Mouse (Mus musculus): ENCODE data around the gene Olfr314. TPM values are rescaled to one million over a fixed set of nuclear protein-coding genes. Genes with fewer than 3 reads are reported as not detected.
"Not testable (repeated sequence)": the region's sequence is repeated elsewhere in the genome, so short reads cannot be mapped to it uniquely, and the experiment has no call there.

The Olfr314 gene
- polyA plus RNA-seq (2012; fragmentation: generic; extraction: Trizol), result not detected
- long read RNA-seq, experiment 1, result 0 reads
- long read RNA-seq, experiment 2, result 0 reads

DNA sequence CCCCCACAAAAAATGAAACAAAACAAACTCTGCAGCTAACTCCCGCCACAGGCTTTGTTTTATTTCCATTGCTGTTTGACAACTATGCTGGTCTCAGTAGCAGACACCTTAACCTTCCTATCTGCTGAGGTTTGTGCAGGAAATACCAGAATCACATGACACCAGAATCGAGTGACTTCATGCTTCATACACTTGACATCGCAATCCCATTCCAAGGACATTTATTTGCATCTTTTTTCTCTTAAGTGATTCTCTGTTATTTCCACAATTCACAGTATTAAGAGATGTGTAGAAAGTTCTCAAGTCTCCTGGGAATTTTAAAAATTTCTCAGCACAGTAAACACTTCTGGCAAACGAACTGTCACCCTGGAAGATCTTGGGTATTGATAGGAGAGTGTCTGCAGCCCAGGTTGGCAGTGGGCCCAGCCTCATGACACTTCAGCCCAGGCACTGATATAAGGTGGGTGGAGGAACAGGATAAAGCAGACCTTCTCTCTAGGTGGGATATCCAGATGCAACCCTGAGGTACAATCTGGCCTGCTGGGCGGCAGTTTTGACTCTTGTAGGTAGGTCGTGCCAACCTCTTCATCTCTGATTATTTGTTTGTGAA, at the start of gene Olfr314:
TSS of gene Olfr314 (plus strand) at position 473 of the 610 bp plus-strand sequence.
- no peaks in the 10 kb centered on the region for H3K79me2 ChIP-seq (ENCODE audit: control insufficient read depth, insufficient read depth)
- TF ChIP-seq MAX (IDR thresholded peaks at IDR 0.05), result no peak
- TF ChIP-seq USF1 (IDR thresholded peaks at IDR 0.05; ENCODE audit: low read depth), result no peak
- TF ChIP-seq MYOG (IDR thresholded peaks at IDR 0.05; ENCODE audit: control insufficient read depth, extremely low read depth, insufficient read length), result no peak
- TF ChIP-seq CTCF (IDR thresholded peaks at IDR 0.05; ENCODE audit: control insufficient read depth, insufficient read depth, insufficient read length), result no peak
- no peak for TF ChIP-seq MYOD1 (IDR thresholded peaks at IDR 0.05; ENCODE audit: control insufficient read depth, insufficient read length, low read depth)
- TF ChIP-seq FOSL1 (IDR thresholded peaks at IDR 0.05; ENCODE audit: insufficient read depth, low read length, poor library complexity, severe bottlenecking), result no peak
- TF ChIP-seq CEBPB (IDR thresholded peaks at IDR 0.05; ENCODE audit: low read depth), result no peak
- peaks cover 8% of the 10 kb centered on the region for H3K27me3 ChIP-seq (ENCODE audit: control insufficient read depth, insufficient read depth, insufficient read length)
- no peak within 1 kb of the TSS for H3ac ChIP-seq (ENCODE audit: control insufficient read depth, insufficient read length, low read depth)
- no peak within 1 kb of the TSS for H3K4me3 ChIP-seq (ENCODE audit: insufficient read depth, poor library complexity, severe bottlenecking)
- H3K36me3 ChIP-seq (ENCODE audit: control insufficient read depth, insufficient read depth), result no peaks in the 10 kb centered on the region
- no peaks in the 10 kb centered on the region for H3K79me3 ChIP-seq (ENCODE audit: low read depth)

- peaks cover 8% of the 10 kb centered on the region for H3K27me3 ChIP-seq (ENCODE audit: control insufficient read depth, insufficient read depth, insufficient read length)
- H3ac ChIP-seq (ENCODE audit: control insufficient read depth, insufficient read length, low read depth), result no peak overlapping the region
- no peaks in the 10 kb centered on the region for H3K79me2 ChIP-seq (ENCODE audit: control insufficient read depth, insufficient read depth)
- H3K79me3 ChIP-seq (ENCODE audit: low read depth), result no peaks in the 10 kb centered on the region
- no peaks in the 10 kb centered on the region for H3K36me3 ChIP-seq (ENCODE audit: control insufficient read depth, insufficient read depth)
- TF ChIP-seq FOSL1 (IDR thresholded peaks at IDR 0.05; ENCODE audit: insufficient read depth, low read length, poor library complexity, severe bottlenecking) (no peak), MYOG (IDR thresholded peaks at IDR 0.05; ENCODE audit: control insufficient read depth, extremely low read depth, insufficient read length) (no peak), MYOD1 (IDR thresholded peaks at IDR 0.05; ENCODE audit: control insufficient read depth, insufficient read length, low read depth) (no peak), CEBPB (IDR thresholded peaks at IDR 0.05; ENCODE audit: low read depth) (no peak), USF1 (IDR thresholded peaks at IDR 0.05; ENCODE audit: low read depth) (no peak), MAX (IDR thresholded peaks at IDR 0.05) (no peak), CTCF (IDR thresholded peaks at IDR 0.05; ENCODE audit: control insufficient read depth, insufficient read depth, insufficient read length) (no peak)
- H3K4me3 ChIP-seq (ENCODE audit: insufficient read depth, poor library complexity, severe bottlenecking), result no peak overlapping the region
Observed at GRCm38 (mm10) chr11:58733372-58733771, 49.4 kb upstream of the Olfr314 start.

- no peaks in the 10 kb centered on the region for H3K79me2 ChIP-seq (ENCODE audit: control insufficient read depth, insufficient read depth)
- H3K36me3 ChIP-seq (ENCODE audit: control insufficient read depth, insufficient read depth), result no peaks in the 10 kb centered on the region
- TF ChIP-seq MAX (IDR thresholded peaks at IDR 0.05) (no peak), MYOD1 (IDR thresholded peaks at IDR 0.05; ENCODE audit: control insufficient read depth, insufficient read length, low read depth) (no peak), CEBPB (IDR thresholded peaks at IDR 0.05; ENCODE audit: low read depth) (no peak), CTCF (IDR thresholded peaks at IDR 0.05; ENCODE audit: control insufficient read depth, insufficient read depth, insufficient read length) (no peak), FOSL1 (IDR thresholded peaks at IDR 0.05; ENCODE audit: insufficient read depth, low read length, poor library complexity, severe bottlenecking) (no peak), MYOG (IDR thresholded peaks at IDR 0.05; ENCODE audit: control insufficient read depth, extremely low read depth, insufficient read length) (no peak), USF1 (IDR thresholded peaks at IDR 0.05; ENCODE audit: low read depth) (no peak)
- H3K27me3 ChIP-seq (ENCODE audit: control insufficient read depth, insufficient read depth, insufficient read length), result peaks cover 3% of the 10 kb centered on the region
- H3ac ChIP-seq (ENCODE audit: control insufficient read depth, insufficient read length, low read depth), result no peak within 1 kb of the TSS
- no peak within 1 kb of the TSS for H3K4me3 ChIP-seq (ENCODE audit: insufficient read depth, poor library complexity, severe bottlenecking)
- no peaks in the 10 kb centered on the region for H3K79me3 ChIP-seq (ENCODE audit: low read depth)
Observed at GRCm38 (mm10) chr11:58738792-58739262, 43.9 kb upstream of the Olfr314 start, which contains the start of gene Olfr317. Olfr317 (minus strand) TSS chr11:58739212.

DNA sequence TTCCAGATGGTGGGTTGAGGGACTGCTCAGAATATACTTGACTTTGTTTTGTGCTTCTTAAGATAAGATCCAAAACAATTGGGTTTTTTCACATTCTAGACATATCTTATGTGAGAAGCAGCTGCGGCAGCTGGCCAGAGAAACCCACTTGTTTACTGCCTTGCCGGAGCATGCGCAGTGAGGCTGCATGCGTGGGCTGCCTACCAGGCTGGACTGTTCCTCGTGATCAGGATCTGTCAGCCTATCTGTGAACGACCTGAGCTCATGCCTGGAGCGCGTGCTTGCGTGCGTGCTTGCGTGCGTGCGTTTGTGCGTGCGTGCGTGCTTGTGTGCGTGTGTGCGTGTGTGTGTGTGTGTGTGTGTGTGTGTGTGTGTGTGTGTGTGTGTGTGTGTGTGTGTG, 31.7 kb upstream of the Olfr314 start:
- H3K79me3 ChIP-seq (ENCODE audit: low read depth); H3K4me3 ChIP-seq (ENCODE audit: insufficient read depth, poor library complexity, severe bottlenecking); H3K79me2 ChIP-seq (ENCODE audit: control insufficient read depth, insufficient read depth); H3K36me3 ChIP-seq (ENCODE audit: control insufficient read depth, insufficient read depth); H3ac ChIP-seq (ENCODE audit: control insufficient read depth, insufficient read length, low read depth); H3K27me3 ChIP-seq (ENCODE audit: control insufficient read depth, insufficient read depth, insufficient read length): not testable (repeated sequence)

DNA sequence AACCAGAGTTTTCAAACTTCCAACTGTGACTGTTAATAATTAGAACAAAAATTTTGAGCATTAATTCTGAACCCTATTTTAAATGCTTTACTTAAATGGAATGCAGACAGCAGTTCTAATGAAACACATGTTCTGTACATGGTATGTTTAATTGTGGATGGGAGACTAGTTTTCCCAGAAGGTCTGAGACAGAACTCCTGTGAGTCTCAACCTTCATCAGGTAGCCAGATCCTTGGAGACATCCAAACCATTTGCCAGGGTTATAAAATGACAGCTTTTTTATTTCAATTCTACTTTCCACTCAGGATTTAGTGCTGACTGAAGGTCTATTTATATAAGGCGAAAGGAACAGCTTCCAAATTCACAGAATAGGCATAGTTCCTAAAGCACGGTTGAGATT, 30.3 kb upstream of the Olfr314 start, which contains the start of gene Olfr316:
TSS of gene Olfr316 (plus strand) at position 301 of the 400 bp plus-strand sequence.
- Histone ChIP-seq H3K79me2 (ENCODE audit: control insufficient read depth, insufficient read depth) (no peaks in the 10 kb centered on the region), H3K4me3 (ENCODE audit: insufficient read depth, poor library complexity, severe bottlenecking) (no peak within 1 kb of the TSS), H3ac (ENCODE audit: control insufficient read depth, insufficient read length, low read depth) (no peak within 1 kb of the TSS), H3K36me3 (ENCODE audit: control insufficient read depth, insufficient read depth) (no peaks in the 10 kb centered on the region), H3K27me3 (ENCODE audit: control insufficient read depth, insufficient read depth, insufficient read length) (no peaks in the 10 kb centered on the region), H3K79me3 (ENCODE audit: low read depth) (no peaks in the 10 kb centered on the region)
- TF ChIP-seq MAX (IDR thresholded peaks at IDR 0.05) (no peak), MYOD1 (IDR thresholded peaks at IDR 0.05; ENCODE audit: control insufficient read depth, insufficient read length, low read depth) (no peak), CTCF (IDR thresholded peaks at IDR 0.05; ENCODE audit: control insufficient read depth, insufficient read depth, insufficient read length) (no peak), USF1 (IDR thresholded peaks at IDR 0.05; ENCODE audit: low read depth) (no peak), FOSL1 (IDR thresholded peaks at IDR 0.05; ENCODE audit: insufficient read depth, low read length, poor library complexity, severe bottlenecking) (no peak), CEBPB (IDR thresholded peaks at IDR 0.05; ENCODE audit: low read depth) (no peak), MYOG (IDR thresholded peaks at IDR 0.05; ENCODE audit: control insufficient read depth, extremely low read depth, insufficient read length) (no peak)

- Histone ChIP-seq H3K27me3 (ENCODE audit: control insufficient read depth, insufficient read depth, insufficient read length) (no peaks in the 10 kb centered on the region), H3K79me2 (ENCODE audit: control insufficient read depth, insufficient read depth) (no peaks in the 10 kb centered on the region), H3ac (ENCODE audit: control insufficient read depth, insufficient read length, low read depth) (no peak within 1 kb of the TSS), H3K36me3 (ENCODE audit: control insufficient read depth, insufficient read depth) (no peaks in the 10 kb centered on the region), H3K79me3 (ENCODE audit: low read depth) (no peaks in the 10 kb centered on the region), H3K4me3 (ENCODE audit: insufficient read depth, poor library complexity, severe bottlenecking) (no peak within 1 kb of the TSS)
- TF ChIP-seq CEBPB (IDR thresholded peaks at IDR 0.05; ENCODE audit: low read depth), result no peak
- no peak for TF ChIP-seq USF1 (IDR thresholded peaks at IDR 0.05; ENCODE audit: low read depth)
- no peak for TF ChIP-seq MYOD1 (IDR thresholded peaks at IDR 0.05; ENCODE audit: control insufficient read depth, insufficient read length, low read depth)
- TF ChIP-seq MAX (IDR thresholded peaks at IDR 0.05), result no peak
- TF ChIP-seq MYOG (IDR thresholded peaks at IDR 0.05; ENCODE audit: control insufficient read depth, extremely low read depth, insufficient read length), result no peak
- no peak for TF ChIP-seq FOSL1 (IDR thresholded peaks at IDR 0.05; ENCODE audit: insufficient read depth, low read length, poor library complexity, severe bottlenecking)
- TF ChIP-seq CTCF (IDR thresholded peaks at IDR 0.05; ENCODE audit: control insufficient read depth, insufficient read depth, insufficient read length), result no peak
Observed at GRCm38 (mm10) chr11:58772888-58773287, 9.9 kb upstream of the Olfr314 start, which contains the start of gene Olfr315. Olfr315 (plus strand) TSS chr11:58773188.
